In genomic region chr8:121480411-121481031, GRCm38 (mm10) we compare ENCODE assay signal across 14 mouse cellular contexts.
DNase-seq lines count a peak whose midpoint lies in the region; ATAC-seq and TF ChIP-seq lines count a peak whose summit lies in the region.
"Had no signal": no experiment of that assay in that cellular context is flagged by ENCODE, and none has a peak within 500 bp of the region (broad histone marks: within the 10 kb centered on the region; RNA-seq: fewer than 3 reads in every experiment).

No protein-coding gene starts in this region.

- no peaks in the 10 kb centered on the region for H3K36me3 ChIP-seq in lung, embryonic 14.5 days (ENCODE audit: insufficient read depth)
- H3K36me3 ChIP-seq in embryonic facial prominence, embryonic 15.5 days: no peaks in the 10 kb centered on the region
- H3K36me3 ChIP-seq in limb, embryonic 10.5 days: no peaks in the 10 kb centered on the region
- H3K36me3 ChIP-seq in midbrain, postnatal 0 days (ENCODE audit: insufficient read depth, low read length): no peaks in the 10 kb centered on the region
- H3K36me3 ChIP-seq: liver, embryonic 13.5 days had no signal

- H3K4me3 ChIP-seq in lung, embryonic 14.5 days (ENCODE audit: low read depth, low read length): no peak overlapping the region
- H3K4me3 ChIP-seq in embryonic facial prominence, embryonic 15.5 days (replicated peaks): no peak overlapping the region
- no peak overlapping the region for H3K4me3 ChIP-seq in limb, embryonic 10.5 days
- H3K4me3 ChIP-seq in midbrain, postnatal 0 days (ENCODE audit: low read depth, low read length): no peak overlapping the region
- H3K4me3 ChIP-seq in cerebellum, adult 2 months (replicated peaks; ENCODE audit: insufficient read depth, low read depth, low read length): no peak overlapping the region
- H3K4me3 ChIP-seq: liver, embryonic 13.5 days had no signal

- TF ChIP-seq CTCF in lung, embryonic 14.5 days (IDR thresholded peaks at IDR 0.05; ENCODE audit: low read depth): no peak
- TF ChIP-seq CTCF in midbrain, postnatal 0 days (IDR thresholded peaks at IDR 0.05): no peak
- no peak for TF ChIP-seq CTCF in cerebellum, adult 2 months (IDR thresholded peaks at IDR 0.05; ENCODE audit: borderline replicate concordance, insufficient read depth, low read depth, low read length)

- H3K9ac ChIP-seq in lung, embryonic 14.5 days: no peak overlapping the region
- no peak overlapping the region for H3K9ac ChIP-seq in embryonic facial prominence, embryonic 15.5 days
- no peak overlapping the region for H3K9ac ChIP-seq in midbrain, postnatal 0 days (replicated peaks; ENCODE audit: low read length, poor library complexity, severe bottlenecking)
- H3K9ac ChIP-seq: liver, embryonic 13.5 days had no signal

- H3K4me1 ChIP-seq in lung, embryonic 14.5 days (ENCODE audit: insufficient read depth): 0 out of 2 replicates have a peak, but pooled peaks cover 4% of the 10 kb centered on the region
- H3K4me1 ChIP-seq in embryonic facial prominence, embryonic 15.5 days: peaks cover 31% of the 10 kb centered on the region
- H3K4me1 ChIP-seq in limb, embryonic 10.5 days: peaks cover 50% of the 10 kb centered on the region
- no peaks in the 10 kb centered on the region; the same call in 1 of the 2 replicates for H3K4me1 ChIP-seq in midbrain, postnatal 0 days (ENCODE audit: insufficient read depth, low read length)
- H3K4me1 ChIP-seq in cerebellum, adult 2 months (ENCODE audit: control insufficient read depth, insufficient read depth, low read length): no peaks in the 10 kb centered on the region; the same call in 1 of the 2 replicates
- H3K4me1 ChIP-seq: liver, embryonic 13.5 days had no signal

- 0 out of 2 replicates have a peak overlapping the region, but pooled peaks have one; percentile 7 for H3K27ac ChIP-seq in lung, embryonic 14.5 days (ENCODE audit: low read depth)
- peak overlapping the region; percentile 66 for H3K27ac ChIP-seq in embryonic facial prominence, embryonic 15.5 days (replicated peaks)
- H3K27ac ChIP-seq in limb, embryonic 10.5 days: peak overlapping the region; percentile 75
- no peak overlapping the region for H3K27ac ChIP-seq in midbrain, postnatal 0 days (ENCODE audit: low read depth, low read length)
- no peak overlapping the region for H3K27ac ChIP-seq in cerebellum, adult 2 months (ENCODE audit: insufficient read depth, low read length)
- H3K27ac ChIP-seq: liver, embryonic 13.5 days had no signal

- H3K4me2 ChIP-seq in lung, embryonic 14.5 days: 0 out of 2 replicates have a peak overlapping the region, but pooled peaks have one; percentile 0
- H3K4me2 ChIP-seq in embryonic facial prominence, embryonic 15.5 days (replicated peaks): peak overlapping the region; percentile 8; the same call in 1 of the 2 replicates
- peak overlapping the region; percentile 2; the same call in 1 of the 2 replicates for H3K4me2 ChIP-seq in midbrain, postnatal 0 days (ENCODE audit: low read depth, low read length, poor library complexity, severe bottlenecking)
- H3K4me2 ChIP-seq: liver, embryonic 13.5 days had no signal

- peak; percentile 43; the same call in 1 of the 2 replicates for ATAC-seq in lung, embryonic 14.5 days (ENCODE audit: insufficient read depth)
- no peak for ATAC-seq in embryonic facial prominence, embryonic 15.5 days (ENCODE audit: insufficient number of reproducible peaks, low FRiP score, low TSS enrichment, low read depth)
- no peak for ATAC-seq in midbrain, postnatal 0 days (ENCODE audit: low FRiP score)
- ATAC-seq: CD4-positive, CD25-positive, alpha-beta regulatory T cell, adult 4 months had no signal

- H3K9me3 ChIP-seq in lung, embryonic 14.5 days (ENCODE audit: low read depth, low read length): no peaks in the 10 kb centered on the region
- H3K9me3 ChIP-seq in embryonic facial prominence, embryonic 15.5 days (replicated peaks): no peaks in the 10 kb centered on the region
- no peaks in the 10 kb centered on the region for H3K9me3 ChIP-seq in limb, embryonic 10.5 days (replicated peaks)
- H3K9me3 ChIP-seq in midbrain, postnatal 0 days (ENCODE audit: low read length): no peaks in the 10 kb centered on the region
- H3K9me3 ChIP-seq: liver, embryonic 13.5 days had no signal

- H3K27me3 ChIP-seq in lung, embryonic 14.5 days (ENCODE audit: insufficient read depth, low read length): no peaks in the 10 kb centered on the region
- H3K27me3 ChIP-seq in embryonic facial prominence, embryonic 15.5 days: peaks cover 5% of the 10 kb centered on the region; the same call in 1 of the 2 replicates
- peaks cover 39% of the 10 kb centered on the region for H3K27me3 ChIP-seq in limb, embryonic 10.5 days (ENCODE audit: low read depth, poor library complexity, severe bottlenecking)
- H3K27me3 ChIP-seq in midbrain, postnatal 0 days (ENCODE audit: insufficient read depth, low read length): peaks cover 3% of the 10 kb centered on the region
- no peaks in the 10 kb centered on the region for H3K27me3 ChIP-seq in cerebellum, adult 2 months (ENCODE audit: control insufficient read depth, insufficient read depth, low read length)

- DNase-seq in lung, embryonic 14.5 days: peak; percentile 70
- no peak for DNase-seq in lung, postnatal 25 days (ENCODE audit: low spot score)
- DNase-seq in limb, embryonic 10.5 days (ENCODE audit: low spot score): no peak
- no peak for DNase-seq in midbrain, postnatal 0 days (ENCODE audit: low spot score)
- DNase-seq in cerebellum, adult 2 months: no peak
- no peak for DNase-seq in cerebellum, postnatal 25 days
- no peak for DNase-seq in yolk sac, embryonic 10.5 days (ENCODE audit: low spot score)
- DNase-seq: adrenal gland, adult 8-10 months; kidney, adult 9 months; liver, embryonic 13.5 days; right cerebral cortex, postnatal 25 days; thymus, postnatal 36 days had no signal

- 40% methylated on average over 26 of the region's 26 CpGs for whole genome bisulfite sequencing in lung, embryonic 14.5 days
- 23% methylated on average over 26 of the region's 26 CpGs for WGBS in embryonic facial prominence, embryonic 15.5 days
- 83% methylated on average over 26 of the region's 26 CpGs for whole genome bisulfite sequencing in limb, embryonic 10.5 days
- WGBS in midbrain, postnatal 0 days: 9% methylated on average over 26 of the region's 26 CpGs
- 7% methylated on average over 26 of the region's 26 CpGs for WGBS in cerebellum, adult 2 months

- TF ChIP-seq POLR2A in cerebellum, adult 2 months (IDR thresholded peaks at IDR 0.05; ENCODE audit: borderline replicate concordance, insufficient read depth, low read length): no peak

Comparison
In these comparisons a context has a peak if more than half of its experiments do, and no peak if none do; other contexts are left out.
1. H3K27ac ChIP-seq: peak in lung, embryonic 14.5 days (single experiment), embryonic facial prominence, embryonic 15.5 days (single experiment) and limb, embryonic 10.5 days (single experiment); none in midbrain, postnatal 0 days (single experiment) and cerebellum, adult 2 months (single experiment).
2. Peak in every context shown above with its lines, with median percentiles within 50 percentile points of each other: H3K4me2 ChIP-seq.